Mouse (Mus musculus) midbrain, embryonic 10.5 days (tissue): ENCODE measurements around the gene Rbp2. TPM values are rescaled to one million over a fixed set of nuclear protein-coding genes. Genes with fewer than 3 reads are reported as not detected.
A peak's percentile ranks its signal among the peaks of the same experiment; 100 is the strongest.

ENCODE experiments used
- DNase-seq: peaks from one replicate; pipeline ENCODE4 v3.0.0-alpha.2; 2017; ENCODE audit warnings: low spot score
- H3K27ac ChIP-seq: fragments of 300-500 bp; sonication (generic); replicated peaks from 2 replicates; pipeline ENCODE4 v1.5.1; 2016; ENCODE audit warnings: mild to moderate bottlenecking
- H3K27me3 ChIP-seq: fragments of 300-500 bp; sonication (generic); 2 replicates; pipeline ENCODE4 v1.6.1; 2016; ENCODE audit warnings: low read depth, mild to moderate bottlenecking; ENCODE audit not compliant: poor library complexity, severe bottlenecking
- H3K36me3 ChIP-seq: fragments of 300-500 bp; sonication (generic); 2 replicates; pipeline ENCODE4 v1.6.1; 2016; ENCODE audit warnings: mild to moderate bottlenecking, moderate library complexity
- H3K4me1 ChIP-seq: fragments of 300-500 bp; sonication (generic); 2 replicates; pipeline ENCODE4 v1.6.1; 2016
- H3K4me3 ChIP-seq: fragments of 300-500 bp; sonication (generic); 2 replicates; pipeline ENCODE4 v1.5.1; 2016; ENCODE audit warnings: mild to moderate bottlenecking, moderate library complexity
- H3K9me3 ChIP-seq: fragments of 300-500 bp; sonication (generic); replicated peaks from 2 replicates; pipeline ENCODE4 v1.6.1; 2016; ENCODE audit warnings: mild to moderate bottlenecking
- WGBS: fragments of 180-500 bp; shearing (Covaris S2); methylation state at CpG from one replicate; pipeline ENCODE4 v1.1.7; 2016; 5-methylcytosine and 5-hydroxymethylcytosine counted together
- polyA plus RNA-seq: library from polyadenylated mRNA; unstranded; fragments of >200 nt; fragmentation: Nextera tagmentation; extraction: Ambion mirVana; gene quantifications from 2 replicates; pipeline ENCODE4 v1.2.1, GENCODE M21; 2016

Gene Rbp2
- polyA plus RNA-seq, 1 experiment from 2014 or later: 1.1 TPM

DNA sequence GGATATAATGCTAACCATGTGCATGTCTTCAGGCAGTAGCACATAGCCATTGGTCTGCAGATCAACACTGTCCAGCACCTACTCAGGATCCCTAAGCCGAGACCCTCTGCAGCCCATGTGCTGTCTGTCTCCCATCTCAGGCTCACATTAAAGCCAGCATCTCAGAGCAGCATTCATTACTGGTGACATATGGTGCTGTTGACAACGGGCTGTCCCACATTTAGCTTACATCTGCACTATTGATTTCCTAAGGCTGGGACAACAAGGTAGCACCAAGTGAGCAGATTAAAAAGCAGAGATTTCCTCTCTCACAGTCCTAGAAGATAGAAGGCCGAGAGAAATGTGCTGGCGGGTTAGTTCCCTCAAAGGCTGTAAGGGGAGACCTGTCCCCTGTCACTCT, 43.9 kb downstream of the Rbp2 start:
- no peaks in the 10 kb centered on the region for H3K36me3 ChIP-seq
- H3K9me3 ChIP-seq: no peaks in the 10 kb centered on the region
- peaks cover 8% of the 10 kb centered on the region; the same call in 1 of the 2 replicates for H3K27me3 ChIP-seq
- no peak overlapping the region for H3K27ac ChIP-seq
- no peak for DNase-seq
- peaks cover 10% of the 10 kb centered on the region for H3K4me1 ChIP-seq
- H3K4me3 ChIP-seq: no peak overlapping the region
- WGBS: 89% methylated on average over 4 of the region's 4 CpGs

DNA sequence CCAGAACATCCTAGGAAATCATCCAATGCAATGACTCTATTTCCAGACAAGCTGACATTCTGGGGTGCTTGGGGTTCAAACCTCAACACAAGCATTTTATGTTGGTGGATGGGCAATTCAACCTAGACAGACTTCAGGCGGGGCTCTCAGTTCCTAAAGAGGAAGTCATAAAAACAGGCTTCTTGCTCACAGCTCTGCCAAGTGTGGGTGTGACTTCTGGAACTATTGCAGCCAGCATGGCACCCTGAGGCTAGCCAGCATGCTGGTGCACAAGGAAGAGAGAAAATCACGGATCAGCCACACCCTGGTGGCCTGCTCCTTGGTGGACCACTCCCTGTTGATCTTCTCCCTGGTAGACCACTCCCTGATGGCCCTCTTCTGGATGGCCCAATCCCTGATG, 45.1 kb downstream of the Rbp2 start:
- Histone ChIP-seq H3K27ac (no peak overlapping the region), H3K36me3 (no peaks in the 10 kb centered on the region), H3K4me3 (no peak overlapping the region), H3K4me1 (no peaks in the 10 kb centered on the region), H3K9me3 (no peaks in the 10 kb centered on the region; the same call in 1 of the 2 replicates), H3K27me3 (peaks cover 8% of the 10 kb centered on the region; the same call in 1 of the 2 replicates)
- 64% methylated on average over 2 of the region's 2 CpGs for WGBS
- no peak for DNase-seq

DNA sequence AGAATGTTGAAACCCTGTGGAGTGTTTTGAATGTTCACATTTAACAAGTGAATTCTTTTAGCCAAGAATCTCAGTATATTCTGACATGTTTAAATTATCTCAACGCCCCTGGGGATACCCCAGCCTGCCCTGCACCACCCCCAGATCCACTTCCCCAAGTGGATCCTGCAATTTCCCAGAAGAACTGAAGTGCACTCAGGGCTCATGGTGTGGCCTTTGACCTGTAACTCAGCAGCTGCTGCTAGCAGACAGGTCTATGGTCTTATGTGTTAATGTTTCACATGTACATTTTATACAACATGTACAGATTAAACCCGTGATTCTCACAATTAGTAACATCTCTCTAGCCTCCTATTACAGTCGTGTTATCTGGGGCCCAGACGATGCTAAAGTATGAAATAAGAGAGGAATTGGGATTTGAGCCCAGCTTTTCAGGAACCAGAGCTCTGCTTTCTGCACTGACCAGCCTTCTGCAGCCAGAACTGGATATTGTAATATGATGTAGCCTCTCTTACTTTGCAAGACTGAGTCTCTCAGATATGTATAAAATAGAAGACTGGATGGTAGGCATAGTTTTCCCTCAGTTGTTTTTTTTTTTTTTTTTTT, 48.9 kb downstream of the Rbp2 start:
- Histone ChIP-seq H3K27me3 (0 out of 2 replicates have a peak, but pooled peaks cover 4% of the 10 kb centered on the region), H3K36me3 (no peaks in the 10 kb centered on the region), H3K4me1 (peaks cover 8% of the 10 kb centered on the region), H3K4me3 (no peak overlapping the region), H3K27ac (no peak overlapping the region), H3K9me3 (no peaks in the 10 kb centered on the region; the same call in 1 of the 2 replicates)
- no peak for DNase-seq
- WGBS: 82% methylated on average over 4 of the region's 4 CpGs

DNA sequence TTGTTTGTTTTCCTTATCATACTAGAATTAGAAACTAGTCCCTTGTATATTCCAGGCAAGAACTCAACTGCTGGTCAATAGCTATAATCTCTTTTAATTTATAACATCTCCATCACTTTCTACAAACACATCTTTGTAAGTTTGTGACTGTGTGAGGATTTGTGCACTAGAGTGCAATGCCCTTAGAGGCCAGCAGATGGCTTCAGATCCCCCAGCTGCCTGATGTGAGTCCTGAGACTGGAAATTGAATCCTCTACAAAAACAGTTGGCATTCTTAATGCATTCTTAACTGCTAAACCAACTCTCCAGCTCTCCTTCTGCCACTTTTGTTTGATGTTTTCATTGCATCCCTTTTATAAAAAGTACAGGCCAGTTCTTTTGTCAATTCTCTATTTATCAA, 49.8 kb downstream of the Rbp2 start:
- no peak overlapping the region for H3K4me3 ChIP-seq
- H3K36me3 ChIP-seq: no peaks in the 10 kb centered on the region
- H3K9me3 ChIP-seq: no peaks in the 10 kb centered on the region; the same call in 1 of the 2 replicates
- 0 out of 2 replicates have a peak, but pooled peaks cover 4% of the 10 kb centered on the region for H3K27me3 ChIP-seq
- peaks cover 8% of the 10 kb centered on the region for H3K4me1 ChIP-seq
- H3K27ac ChIP-seq: no peak overlapping the region
- no peak for DNase-seq

DNA sequence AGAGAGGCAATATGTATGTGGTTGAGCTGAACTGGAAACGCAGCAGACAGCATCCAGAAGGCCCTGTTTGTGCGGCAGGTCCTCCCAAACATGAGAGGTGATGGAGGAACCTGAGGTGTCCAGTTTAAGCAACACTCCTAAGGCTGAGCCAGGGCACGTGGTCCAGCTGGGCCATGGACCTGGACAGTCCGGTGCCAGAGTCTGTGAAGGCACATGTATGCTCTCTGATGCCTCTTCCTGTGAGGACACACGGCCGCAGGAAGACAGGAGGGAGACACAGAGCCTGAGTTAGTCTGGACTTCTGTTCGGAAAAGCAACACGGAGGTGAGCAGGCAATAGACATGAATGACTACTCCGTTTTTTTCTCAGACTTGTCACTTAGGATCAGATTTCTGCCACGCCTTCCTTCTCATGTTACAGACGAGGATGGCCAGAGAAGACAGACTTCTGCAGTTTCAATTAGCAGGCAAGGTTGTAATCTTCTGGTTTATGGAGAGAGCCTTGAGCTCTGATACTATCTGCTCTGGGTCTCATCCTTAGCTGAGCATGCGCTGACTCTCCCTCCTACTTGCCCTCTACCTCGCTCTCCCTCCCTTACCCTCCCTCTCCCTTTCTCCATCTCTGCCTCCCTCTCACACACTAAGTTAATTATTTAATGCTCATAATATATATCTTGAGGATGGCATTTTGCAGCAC, 52.2 kb downstream of the Rbp2 start:
- Histone ChIP-seq H3K27me3 (0 out of 2 replicates have a peak, but pooled peaks cover 4% of the 10 kb centered on the region), H3K4me3 (no peak overlapping the region), H3K36me3 (no peaks in the 10 kb centered on the region), H3K27ac (no peak overlapping the region), H3K4me1 (peaks cover 8% of the 10 kb centered on the region), H3K9me3 (no peaks in the 10 kb centered on the region; the same call in 1 of the 2 replicates)
- DNase-seq: no peak
- 47% methylated on average over 13 of the region's 13 CpGs for WGBS

- no peaks in the 10 kb centered on the region; the same call in 1 of the 2 replicates for H3K9me3 ChIP-seq
- H3K27me3 ChIP-seq: 0 out of 2 replicates have a peak, but pooled peaks cover 4% of the 10 kb centered on the region
- H3K4me3 ChIP-seq: no peak overlapping the region
- 8% methylated on average over 13 of the region's 13 CpGs for WGBS
- H3K36me3 ChIP-seq: no peaks in the 10 kb centered on the region
- peaks cover 8% of the 10 kb centered on the region for H3K4me1 ChIP-seq
- H3K27ac ChIP-seq: no peak overlapping the region
- peak; percentile 69 for DNase-seq
Measured at GRCm38 (mm10) chr9:98538713-98539360, 52.9 kb downstream of the Rbp2 start.

DNA sequence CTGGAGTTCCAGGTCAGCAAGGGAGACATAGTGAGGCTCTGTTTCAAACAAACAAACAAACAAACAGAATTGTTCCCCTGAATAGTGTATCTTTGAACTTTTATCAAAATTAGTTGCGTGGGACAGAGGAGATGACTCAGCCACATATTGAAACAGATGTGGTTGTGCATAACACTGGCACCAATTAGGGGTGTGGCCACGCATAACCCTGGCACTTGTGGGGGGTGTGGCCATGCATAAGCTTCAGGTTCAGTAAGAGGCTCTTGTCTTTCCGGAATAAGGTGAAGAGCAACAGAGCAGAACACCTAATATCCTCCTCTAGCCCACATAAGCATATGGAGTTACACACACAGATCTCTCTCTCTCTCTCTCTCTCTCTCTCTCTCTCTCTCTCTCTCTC, 58.1 kb downstream of the Rbp2 start:
- Histone ChIP-seq H3K4me1 (no peaks in the 10 kb centered on the region), H3K27me3 (no peaks in the 10 kb centered on the region), H3K27ac (no peak overlapping the region), H3K9me3 (no peaks in the 10 kb centered on the region), H3K4me3 (no peak overlapping the region), H3K36me3 (no peaks in the 10 kb centered on the region)
- WGBS: 77% methylated on average over 3 of the region's 3 CpGs
- DNase-seq: no peak

Other genes with a start within 250 kb of the Rbp2 start
- 2.6 and 3.4 TPM in 2 replicates for gene Nmnat3, start 198.7 kb upstream of the Rbp2 start, polyA plus RNA-seq
- gene Rbp1, start 63.2 kb upstream of the Rbp2 start, polyA plus RNA-seq: 25.5 and 29.8 TPM in 2 replicates
- 158 and 164 TPM in 2 replicates for gene Copb2, start 77.6 kb downstream of the Rbp2 start, polyA plus RNA-seq
- gene Mrps22, start 115.5 kb downstream of the Rbp2 start, polyA plus RNA-seq: 74.8 and 80.2 TPM in 2 replicates